Mouse (Mus musculus): ENCODE measurements at regions not wholly inside any gene's neighbourhood (a gene's known extent, or its start where the extent isn't known, plus 50 kb on each side); places are given as distances from the start of the nearest gene placed in this dataset.
"Not testable (repeated sequence)": the region's sequence is repeated elsewhere in the genome, so short reads cannot be mapped to it uniquely, and the experiment has no call there.

DNA sequence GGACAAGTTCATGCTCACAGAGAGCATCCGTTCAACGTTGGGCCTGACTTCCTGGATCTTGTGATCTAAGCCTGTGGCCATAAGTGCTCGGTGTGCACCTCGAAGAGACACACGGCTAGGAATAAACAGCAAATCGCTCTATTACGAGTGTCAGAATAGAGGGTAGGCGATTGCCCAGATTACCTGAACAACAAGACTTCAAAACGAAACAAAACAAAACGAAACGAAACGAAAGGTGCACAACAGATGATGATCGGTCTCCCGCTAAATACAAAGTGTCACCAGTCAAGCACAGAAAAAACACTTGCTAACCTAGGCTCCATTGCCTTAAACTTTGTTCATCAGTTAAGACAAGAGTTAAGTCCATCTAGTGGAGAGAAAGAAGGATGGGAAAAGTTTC, 67.4 kb downstream of the Pdia4 start:
- DNase-seq (ENCODE audit: low spot score in 2 of 2): not testable (repeated sequence)

DNA sequence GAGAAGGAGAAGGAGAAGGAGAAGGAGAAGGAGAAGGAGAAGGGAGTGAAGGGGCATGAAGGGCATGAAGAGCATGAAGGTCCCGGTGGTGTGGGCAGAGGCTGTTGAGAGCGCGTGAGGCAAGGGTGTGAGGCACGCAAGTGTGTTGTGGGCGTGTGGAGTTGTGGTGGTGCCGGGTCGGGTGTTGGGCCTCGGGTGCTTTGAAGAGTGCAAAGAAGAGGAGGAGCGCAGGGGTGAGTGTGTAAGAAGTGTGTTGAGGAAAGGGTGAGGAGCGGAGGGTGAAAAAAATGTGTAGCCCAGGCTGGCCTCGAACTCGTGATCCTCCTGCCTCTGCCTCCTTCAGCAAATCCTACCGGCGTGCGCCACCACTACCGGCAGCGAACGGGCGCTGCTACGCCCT, 69.4 kb downstream of the Pdia4 start:
- DNase-seq (ENCODE audit: low spot score in 2 of 2): not testable (repeated sequence)

DNA sequence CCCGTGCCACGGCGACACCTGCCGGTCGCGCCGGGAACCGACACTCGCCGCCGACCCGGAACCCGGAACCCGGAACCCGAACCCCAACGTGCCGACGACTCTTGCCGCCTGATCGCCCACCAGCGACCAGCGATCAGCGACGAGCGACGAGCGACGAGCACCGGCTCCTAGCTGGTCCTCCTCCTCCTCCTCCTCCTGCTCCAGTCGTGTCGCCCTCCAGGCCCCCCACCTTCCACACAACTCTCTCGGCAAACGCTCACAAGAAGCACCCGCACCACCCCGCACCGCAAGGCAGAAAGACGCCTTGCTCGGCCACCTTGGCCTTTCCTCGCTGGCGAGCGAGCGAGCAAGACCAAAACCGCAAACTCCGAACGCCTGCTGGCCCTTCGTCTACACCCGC, 73.0 kb downstream of the Pdia4 start:
- DNase-seq (ENCODE audit: low spot score in 2 of 2): not testable (repeated sequence)

DNA sequence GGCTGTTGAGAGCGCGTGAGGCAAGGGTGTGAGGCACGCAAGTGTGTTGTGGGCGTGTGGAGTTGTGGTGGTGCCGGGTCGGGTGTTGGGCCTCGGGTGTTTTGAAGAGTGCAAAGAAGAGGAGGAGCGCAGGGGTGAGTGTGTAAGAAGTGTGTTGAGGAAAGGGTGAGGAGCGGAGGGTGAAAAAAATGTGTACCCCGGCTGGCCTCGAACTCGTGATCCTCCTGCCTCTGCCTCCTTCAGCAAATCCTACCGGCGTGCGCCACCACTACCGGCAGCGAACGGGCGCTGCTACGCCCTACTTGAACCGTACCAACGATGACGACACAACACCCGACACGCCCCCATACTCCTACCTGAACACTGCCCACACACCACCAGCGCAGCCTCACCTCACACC, 73.5 kb downstream of the Pdia4 start:
- DNase-seq (ENCODE audit: low spot score in 2 of 2): peak; percentile 65 to 83

DNA sequence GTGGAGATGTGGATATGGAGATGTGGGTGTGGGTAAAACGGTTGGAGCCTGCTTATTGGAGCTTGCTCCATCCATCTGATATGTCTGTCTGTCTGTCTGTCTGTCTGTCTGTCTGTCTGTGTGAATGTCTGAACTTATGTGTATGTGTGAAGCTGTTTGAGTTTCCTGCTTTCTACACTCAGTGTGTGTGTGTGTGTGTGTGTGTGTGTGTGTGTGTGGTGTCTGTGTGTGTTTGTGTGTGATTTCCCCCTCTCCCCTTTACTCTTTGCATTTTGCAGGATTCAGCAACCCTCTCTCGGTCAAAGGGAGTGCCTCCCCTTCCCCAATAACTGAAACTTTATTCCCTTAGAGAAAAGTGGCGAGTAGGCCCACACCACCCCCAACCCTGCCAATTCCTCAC, 75.3 kb downstream of the Pdia4 start:
- DNase-seq (ENCODE audit: low spot score in 2 of 2): not testable (repeated sequence)
